Mouse (Mus musculus) stomach, postnatal 0 days (tissue): ENCODE measurements around the gene Gm10382. TPM values are rescaled to one million over a fixed set of nuclear protein-coding genes. Genes with fewer than 3 reads are reported as not detected.
A peak's percentile ranks its signal among the peaks of the same experiment; 100 is the strongest.

Experiments
- ATAC-seq: fragments of 200-750 bp; cut with Nextera tagmentation; 2 replicates; pipeline ENCODE4 v1.8.0; 2017; ENCODE audit not compliant: low FRiP score, low TSS enrichment
- DNase-seq: peaks from one replicate; pipeline ENCODE4 v3.0.0-alpha.2; 2016; ENCODE audit warnings: low spot score
- H3K27ac ChIP-seq: fragments of 300-500 bp; sonication (generic); replicated peaks from 2 replicates; pipeline ENCODE4 v1.5.1; 2014; ENCODE audit warnings: mild to moderate bottlenecking, control low read depth
- H3K27me3 ChIP-seq: fragments of 300-500 bp; sonication (generic); 2 replicates; pipeline ENCODE4 v1.6.1; 2014; ENCODE audit warnings: low read length; ENCODE audit not compliant: control insufficient read depth, insufficient read depth
- H3K36me3 ChIP-seq: fragments of 300-500 bp; sonication (generic); 2 replicates; pipeline ENCODE4 v1.6.1; 2014; ENCODE audit warnings: low read length, mixed read lengths; ENCODE audit not compliant: control insufficient read depth, insufficient read depth
- H3K4me1 ChIP-seq: fragments of 300-500 bp; sonication (generic); replicated peaks from 2 replicates; pipeline ENCODE4 v1.6.1; 2014; ENCODE audit warnings: antibody characterized with exemption; ENCODE audit not compliant: control insufficient read depth, insufficient read depth
- H3K4me2 ChIP-seq: fragments of 300-500 bp; sonication (generic); replicated peaks from 2 replicates; pipeline ENCODE4 v1.6.1; 2014; ENCODE audit warnings: low read depth, mild to moderate bottlenecking, control low read depth, moderate library complexity
- H3K4me3 ChIP-seq: fragments of 300-500 bp; sonication (generic); 2 replicates; pipeline ENCODE4 v1.5.1; 2014; ENCODE audit warnings: low read depth, low read length, control low read depth
- H3K9ac ChIP-seq: fragments of 300-500 bp; sonication (generic); 2 replicates; pipeline ENCODE4 v1.6.1; 2014; ENCODE audit warnings: mild to moderate bottlenecking, low read length, control low read depth, mixed read lengths
- H3K9me3 ChIP-seq: fragments of 300-500 bp; sonication (generic); 2 replicates; pipeline ENCODE4 v1.6.1; 2016; ENCODE audit warnings: low read length; ENCODE audit not compliant: control insufficient read depth
- CTCF ChIP-seq: IDR thresholded peaks from 2 replicates; pipeline ENCODE4 v1.5.1; 2016; ENCODE audit warnings: antibody characterized with exemption, low read depth, mild to moderate bottlenecking, moderate library complexity
- EP300 ChIP-seq: optimal IDR thresholded peaks from 2 replicates; pipeline ENCODE3; 2016; ENCODE audit warnings: antibody characterized with exemption
- WGBS: fragments of 180-500 bp; shearing (Covaris S2); extraction: QIAGEN DNeasy Blood & Tissue Kit; methylation state at CpG from one replicate; pipeline ENCODE4 v1.1.7; 2014; 5-methylcytosine and 5-hydroxymethylcytosine counted together
- polyA plus RNA-seq: library from polyadenylated mRNA; unstranded; fragments of >200 nt; fragmentation: Nextera tagmentation; extraction: Ambion mirVana; gene quantifications from 2 replicates; pipeline ENCODE4 v1.2.1, GENCODE M21; 2015

Gm10382 gene
- polyA plus RNA-seq, 1 experiment from 2014 or later = 0.51 TPM

GRCm38 (mm10) chr5:125402991-125403390 lies 13.9 kb downstream of the Gm10382 start:
- no peaks in the 10 kb centered on the region for H3K27me3 ChIP-seq
- TF ChIP-seq EP300 (no peak), CTCF (no peak)
- H3K4me3 ChIP-seq = no peak overlapping the region
- H3K9ac ChIP-seq = no peak overlapping the region
- ATAC-seq = no peak
- 68% methylated on average over 6 of the region's 6 CpGs for WGBS
- DNase-seq = no peak
- H3K27ac ChIP-seq = no peak overlapping the region
- no peaks in the 10 kb centered on the region for H3K36me3 ChIP-seq
- H3K9me3 ChIP-seq = no peaks in the 10 kb centered on the region
- H3K4me2 ChIP-seq = no peak overlapping the region
- H3K4me1 ChIP-seq = no peaks in the 10 kb centered on the region

GRCm38 (mm10) chr5:125403481-125404465 lies 14.7 kb downstream of the Gm10382 start:
- H3K9ac ChIP-seq = no peak overlapping the region
- H3K4me2 ChIP-seq = peak overlapping the region; percentile 48
- no peaks in the 10 kb centered on the region for H3K4me1 ChIP-seq
- TF ChIP-seq EP300 (no peak), CTCF (no peak)
- DNase-seq (peak; percentile 50), ATAC-seq (0 out of 2 replicates have a peak, but pooled peaks have one; percentile 16)
- no peaks in the 10 kb centered on the region for H3K27me3 ChIP-seq
- H3K36me3 ChIP-seq = no peaks in the 10 kb centered on the region
- no peaks in the 10 kb centered on the region for H3K9me3 ChIP-seq
- H3K27ac ChIP-seq = no peak overlapping the region
- H3K4me3 ChIP-seq = peak overlapping the region; percentile 25; the same call in 1 of the 2 replicates
- WGBS = 13% methylated on average over 31 of the region's 31 CpGs

- no peak for TF ChIP-seq EP300
- TF ChIP-seq CTCF = no peak
- H3K27ac ChIP-seq = peak overlapping the region; percentile 96
- peak overlapping the region; percentile 76 for H3K4me2 ChIP-seq
- no peaks in the 10 kb centered on the region for H3K36me3 ChIP-seq
- no peaks in the 10 kb centered on the region for H3K4me1 ChIP-seq
- no peak for ATAC-seq
- H3K9ac ChIP-seq = peak overlapping the region; percentile 68
- H3K9me3 ChIP-seq = no peaks in the 10 kb centered on the region
- 1% methylated on average over 7 of the region's 7 CpGs for WGBS
- peak overlapping the region; percentile 59 for H3K4me3 ChIP-seq
- no peaks in the 10 kb centered on the region for H3K27me3 ChIP-seq
- peak; percentile 31 for DNase-seq
Observed at GRCm38 (mm10) chr5:125404536-125404902, 15.4 kb downstream of the Gm10382 start.

GRCm38 (mm10) chr5:125404903-125405545 lies 15.9 kb downstream of the Gm10382 start:
- Histone ChIP-seq H3K4me2 (peak overlapping the region; percentile 76), H3K36me3 (no peaks in the 10 kb centered on the region), H3K27ac (peak overlapping the region; percentile 96), H3K9ac (peak overlapping the region; percentile 68), H3K9me3 (no peaks in the 10 kb centered on the region), H3K27me3 (no peaks in the 10 kb centered on the region), H3K4me3 (peak overlapping the region; percentile 59), H3K4me1 (no peaks in the 10 kb centered on the region)
- ATAC-seq = peak; percentile 40; the same call in 1 of the 2 replicates
- WGBS = under 1% methylated on average over 28 of the region's 28 CpGs
- DNase-seq = peak; percentile 46
- TF ChIP-seq CTCF = no peak

- Histone ChIP-seq H3K4me2 (peak overlapping the region; percentile 76), H3K27me3 (no peaks in the 10 kb centered on the region), H3K36me3 (no peaks in the 10 kb centered on the region), H3K9me3 (no peaks in the 10 kb centered on the region), H3K4me3 (peak overlapping the region; percentile 59), H3K9ac (peak overlapping the region; percentile 70), H3K27ac (peak overlapping the region; percentile 96), H3K4me1 (no peaks in the 10 kb centered on the region)
- peak; percentile 77 for ATAC-seq
- DNase-seq = peak; percentile 89
- under 1% methylated on average over 31 of the region's 31 CpGs for WGBS
- TF ChIP-seq EP300 (peak; percentile 44), CTCF (no peak)
Observed at GRCm38 (mm10) chr5:125405546-125406248, 16.6 kb downstream of the Gm10382 start.
